Mouse (Mus musculus): ENCODE measurements around the gene Tex10. TPM values are rescaled to one million over a fixed set of nuclear protein-coding genes. Genes with fewer than 3 reads are reported as not detected.
A peak's percentile ranks its signal among the peaks of the same experiment; 100 is the strongest.

Gene Tex10
- 10 to 100 TPM; 22.4 to 31.6 TPM for total RNA-seq (2021)
- long read RNA-seq, experiment 1, partial matches to known transcripts: 4 of 7 reads
- long read RNA-seq, experiment 1, other reads (novel, unspliced or antisense): 0 of 7 reads
- long read RNA-seq, experiment 2, partial matches to known transcripts: 5 of 12 reads
- long read RNA-seq, experiment 2, other reads (novel, unspliced or antisense): 3 of 12 reads

GRCm38 (mm10) chr4:48472792-48473650, at the start of gene Tex10:
Gene Tex10, minus strand, starts transcription at chr4:48473459.
- DNase-seq: peak; percentile 95

- DNase-seq: no peak
These were observed 37.6 kb upstream of the Tex10 start for GRCm38 (mm10) chr4:48510861-48511260.

GRCm38 (mm10) chr4:48492510-48492909, 19.3 kb upstream of the Tex10 start:
- DNase-seq: no peak

GRCm38 (mm10) chr4:48491290-48491743, 18.1 kb upstream of the Tex10 start:
- DNase-seq: peak; percentile 3

- DNase-seq: no peak
These were observed 15.7 kb upstream of the Tex10 start for GRCm38 (mm10) chr4:48488916-48489315.

GRCm38 (mm10) chr4:48481287-48481686, 8.0 kb upstream of the Tex10 start:
- DNase-seq: peak; percentile 47

GRCm38 (mm10) chr4:48473651-48474011, 372 bp upstream of the Tex10 start:
- no peak for DNase-seq

GRCm38 (mm10) chr4:48472052-48472791, 1.0 kb downstream of the Tex10 start:
- DNase-seq: no peak

GRCm38 (mm10) chr4:48470977-48471376, 2.3 kb downstream of the Tex10 start:
- no peak for DNase-seq

- no peak for DNase-seq
These were observed 12.2 kb downstream of the Tex10 start for GRCm38 (mm10) chr4:48461060-48461459.

- peak; percentile 33 for DNase-seq
These were observed 14.8 kb downstream of the Tex10 start for GRCm38 (mm10) chr4:48458436-48458835.

- no peak for DNase-seq
These were observed 19.0 kb downstream of the Tex10 start for GRCm38 (mm10) chr4:48454106-48454773.

GRCm38 (mm10) chr4:48428054-48428453, 45.2 kb downstream of the Tex10 start:
- DNase-seq: no peak

GRCm38 (mm10) chr4:48427413-48427812, 45.8 kb downstream of the Tex10 start:
- DNase-seq: peak; percentile 35

- DNase-seq: no peak
These were observed 49.5 kb downstream of the Tex10 start for GRCm38 (mm10) chr4:48423738-48424137.

- no peak for DNase-seq
These were observed 50.6 kb downstream of the Tex10 start for GRCm38 (mm10) chr4:48422633-48423032.

GRCm38 (mm10) chr4:48418831-48419468, 54.3 kb downstream of the Tex10 start:
- no peak for DNase-seq

GRCm38 (mm10) chr4:48415838-48416335, 57.4 kb downstream of the Tex10 start:
- peak; percentile 75 for DNase-seq

- DNase-seq: no peak
These were observed 59.8 kb downstream of the Tex10 start for GRCm38 (mm10) chr4:48413473-48413872.

- peak; percentile 78 for DNase-seq
These were observed 65.8 kb downstream of the Tex10 start for GRCm38 (mm10) chr4:48407350-48408039.
